In the genomic region with DNA sequence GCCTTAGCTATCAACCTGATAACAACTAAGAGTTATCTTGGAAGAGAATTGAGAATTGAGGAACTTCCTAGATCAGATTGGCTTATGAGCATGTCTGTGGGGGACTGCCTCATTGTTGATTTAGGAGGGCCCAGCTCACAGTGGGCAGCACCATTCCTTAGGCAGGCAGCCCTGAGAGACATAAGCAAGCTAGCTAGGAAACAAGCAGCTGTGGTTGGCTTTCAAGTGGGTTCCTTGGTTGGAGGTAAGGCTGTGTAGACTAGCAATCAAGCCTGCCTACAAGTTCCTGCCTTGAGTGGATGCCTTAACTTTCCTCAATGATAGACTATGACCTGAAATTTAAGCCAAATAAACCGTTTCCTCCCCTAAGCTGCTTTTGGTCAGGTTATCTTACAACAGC, we compare ENCODE assay signal across 28 mouse cellular contexts. TPM values are rescaled to one million over a fixed set of nuclear protein-coding genes. Genes with fewer than 3 reads are reported as not detected.
DNase-seq lines count a peak whose midpoint lies in the region; ATAC-seq and TF ChIP-seq lines count a peak whose summit lies in the region.
"Had no signal": no experiment of that assay in that cellular context is flagged by ENCODE, and none has a peak within 500 bp of the region (broad histone marks: within the 10 kb centered on the region; RNA-seq: fewer than 3 reads in every experiment).

No protein-coding gene starts in this region.

- peak overlapping the region; percentile 36; the same call in 1 of the 2 replicates for H3K9ac ChIP-seq in CH12.LX (ENCODE audit: insufficient read depth, low read depth)
- H3K9ac ChIP-seq: embryonic facial prominence, embryonic 12.5 days; forebrain, embryonic 13.5 days; forebrain, embryonic 15.5 days; forebrain, postnatal 0 days had no signal

- no peak for TF ChIP-seq RAD21 in CH12.LX (IDR thresholded peaks at IDR 0.05; ENCODE audit: low read depth, low read length)

- no peaks in the 10 kb centered on the region for H3K79me2 ChIP-seq in CH12.LX (replicated peaks; ENCODE audit: control insufficient read depth, extremely low read depth, insufficient read depth, poor library complexity, severe bottlenecking)

- peaks cover 38 to 41% of the 10 kb centered on the region in 2 experiments for H3K4me1 ChIP-seq in CH12.LX (ENCODE audit: control insufficient read depth in 1 of 2, insufficient read depth in 2 of 2)
- H3K4me1 ChIP-seq: forebrain, embryonic 15.5 days had no signal

- ATAC-seq in granulocyte monocyte progenitor cell, adult 5-6 weeks (replicated peaks; ENCODE audit: poor library complexity, severe bottlenecking): 0 out of 2 replicates have a peak, but pooled peaks have one; percentile 21
- ATAC-seq: activated CD4-positive, CD25-positive, alpha-beta regulatory T cell, adult 4 months; CD4-positive, CD25-positive, alpha-beta regulatory T cell, adult 4 months; forebrain, embryonic 13.5 days; forebrain, embryonic 15.5 days; forebrain, postnatal 0 days had no signal

- no peaks in the 10 kb centered on the region for H3K9me3 ChIP-seq in CH12.LX (replicated peaks; ENCODE audit: low read length)
- H3K9me3 ChIP-seq: embryonic facial prominence, embryonic 10.5 days; embryonic facial prominence, embryonic 12.5 days; forebrain, embryonic 13.5 days; forebrain, embryonic 15.5 days had no signal

- TF ChIP-seq EP300 in CH12.LX (IDR thresholded peaks at IDR 0.05; ENCODE audit: low read length): no peak

- H3K36me3 ChIP-seq in CH12.LX (replicated peaks in 1 of 2; ENCODE audit: control insufficient read depth in 1 of 2, insufficient read depth in 1 of 2, low read length in 1 of 2): no peaks in the 10 kb centered on the region
- H3K36me3 ChIP-seq: embryonic facial prominence, embryonic 10.5 days; embryonic facial prominence, embryonic 12.5 days; forebrain, embryonic 15.5 days had no signal

- no peak for TF ChIP-seq POLR2A in CH12.LX (IDR thresholded peaks at IDR 0.05; ENCODE audit: low read depth, low read length)

- DNase-seq in thymus, postnatal 14 days: peak; percentile 32
- no peak for DNase-seq in thymus, postnatal 25 days
- DNase-seq in CH12.LX (ENCODE audit: extremely low read depth): no peak
- DNase-seq in spleen, postnatal 14 days (ENCODE audit: low spot score in 2 of 2): no peak
- DNase-seq in cerebellum, adult 9-11 months: no peak
- DNase-seq: adrenal gland, adult 2 months; adrenal gland, postnatal 10 days; adrenal gland, postnatal 25 days; cerebellum, adult 11 months; cerebellum, adult 18-20 months; cerebellum, adult 8-10 months; cerebellum, postnatal 10 days; cerebellum, postnatal 25 days; forebrain, postnatal 0 days had no signal

- no peak for TF ChIP-seq CTCF in CH12.LX (conservative IDR thresholded peaks at IDR 0.05 in 1 of 2, IDR thresholded peaks at IDR 0.05 in 1 of 2; ENCODE audit: low read depth in 2 of 2, low read length in 2 of 2)

- in situ Hi-C loops in CH12.LX (cut with MboI; ENCODE audit: low pct_ligation_motif_present, low pct_unique_long_range_greater_than_20kb, low sequenced_read_pairs): no loop called here

- no peak overlapping the region for H3K4me2 ChIP-seq in CH12.LX (ENCODE audit: insufficient read depth, low read depth, poor library complexity, severe bottlenecking)
- H3K4me2 ChIP-seq: embryonic facial prominence, embryonic 12.5 days; forebrain, embryonic 13.5 days; forebrain, embryonic 15.5 days had no signal

- dilution Hi-C loops in CH12.LX (cut with MboI; ENCODE audit: extremely low pct_ligation_motif_present, extremely low pct_unique_long_range_greater_than_20kb, low sequenced_read_pairs): no loop called here

- no peak overlapping the region for H3K4me3 ChIP-seq in CH12.LX (replicated peaks in 1 of 3; ENCODE audit: low read depth in 2 of 3, low read length in 2 of 3, poor library complexity in 1 of 3)
- H3K4me3 ChIP-seq: embryonic facial prominence, embryonic 10.5 days; embryonic facial prominence, embryonic 12.5 days; forebrain, embryonic 13.5 days; forebrain, embryonic 15.5 days had no signal

- no peak overlapping the region for H3K27ac ChIP-seq in CH12.LX (ENCODE audit: insufficient read depth, low read depth)
- H3K27ac ChIP-seq: embryonic facial prominence, embryonic 10.5 days; embryonic facial prominence, embryonic 12.5 days; forebrain, embryonic 13.5 days; forebrain, embryonic 15.5 days had no signal

- H3K27me3 ChIP-seq in CH12.LX (replicated peaks): no peaks in the 10 kb centered on the region
- H3K27me3 ChIP-seq: embryonic facial prominence, embryonic 12.5 days; forebrain, embryonic 13.5 days; forebrain, embryonic 15.5 days had no signal

TF ChIP-seq in CH12.LX, 34 proteins besides CTCF, POLR2A, EP300 and RAD21:
- TF ChIP-seq MAFK (IDR thresholded peaks at IDR 0.05; ENCODE audit: insufficient replicate concordance, low read length) (no peak), TBP (conservative IDR thresholded peaks at IDR 0.05; ENCODE audit: low read depth, low read length) (no peak)

RNA-seq across cellular contexts. Expression of a gene that starts 30.9 kb away (rescaled TPM):
- total RNA-seq in CH12.LX (2012; rRNA removed) (0.29 and 0.64 TPM in 2 replicates), CH12.LX (2014; rRNA removed) (0.11 and 0.14 TPM in 2 replicates)
- 0.14 and 0.17 TPM in 2 replicates for polyA plus RNA-seq in CH12.LX (2012; ENCODE audit: insufficient read length, low read depth)
- total RNA-seq in granulocyte monocyte progenitor cell, adult 5-6 weeks (2014; fragmentation: Nextera tagmentation): 0.28 TPM in 1 of 2 replicates, not detected in the other
- total RNA-seq in granulocyte monocyte progenitor cell, adult 5-6 weeks (2017): 0.21 and 0.26 TPM in 2 replicates
- total RNA-seq: ES-E14, MEL had no signal
- polyA plus RNA-seq: forebrain, embryonic 13.5 days; forebrain, embryonic 15.5 days had no signal

RNA-seq across cellular contexts. Expression of a gene that starts 38.0 kb away (rescaled TPM):
- 2.6 and 2.7 TPM in 2 replicates for total RNA-seq in CH12.LX (2012; rRNA removed)
- total RNA-seq in CH12.LX (2014; rRNA removed): 0.46 TPM in 1 of 2 replicates, not detected in the other
- polyA plus RNA-seq in CH12.LX (2012; ENCODE audit: insufficient read length, low read depth): 2.4 and 2.6 TPM in 2 replicates
- 1.6 TPM in 1 of 2 replicates, not detected in the other for total RNA-seq in granulocyte monocyte progenitor cell, adult 5-6 weeks (2014; fragmentation: Nextera tagmentation)
- not detected in 2 replicates for total RNA-seq in granulocyte monocyte progenitor cell, adult 5-6 weeks (2017)
- total RNA-seq: adrenal gland, adult 2 months; adrenal gland, postnatal 10 days; adrenal gland, postnatal 25 days; adrenal gland, postnatal 4 days; ES-E14; forebrain, postnatal 0 days; MEL had no signal
- polyA plus RNA-seq: activated CD4-positive, CD25-positive, alpha-beta regulatory T cell, adult 4 months; adrenal gland, adult 2 months; brain, embryonic 14.5 days; cortical plate, adult 2 months; embryonic facial prominence, embryonic 10.5 days; embryonic facial prominence, embryonic 12.5 days; embryonic facial prominence, embryonic 14.5 days; forebrain, embryonic 11.5 days; forebrain, embryonic 13.5 days; forebrain, embryonic 15.5 days; forebrain, postnatal 0 days had no signal

RNA-seq across cellular contexts. Expression of a gene that starts 45.7 kb away (rescaled TPM):
- total RNA-seq in CH12.LX (2012; rRNA removed) (77.6 and 97.6 TPM in 2 replicates), CH12.LX (2014; rRNA removed) (36.1 and 40.7 TPM in 2 replicates)
- polyA plus RNA-seq in CH12.LX (2012; ENCODE audit: insufficient read length, low read depth): 161 and 194 TPM in 2 replicates
- 92.3 and 106 TPM in 2 replicates for total RNA-seq in granulocyte monocyte progenitor cell, adult 5-6 weeks (2014; fragmentation: Nextera tagmentation)
- total RNA-seq in granulocyte monocyte progenitor cell, adult 5-6 weeks (2017): 43.2 and 55.8 TPM in 2 replicates
